Mouse (Mus musculus) skeletal muscle tissue, adult 2 months (tissue): ENCODE results near the gene H2-Ob.

Source experiments
- DNase-seq: peaks from one replicate; pipeline ENCODE4 v3.0.0-alpha.2; 2012; ENCODE audit warnings: low read depth, low spot score

H2-Ob gene

GRCm38 (mm10) chr17:34240366-34240765 lies 1.7 kb downstream of the H2-Ob start:
- no peak for DNase-seq

- DNase-seq = no peak
Measured at GRCm38 (mm10) chr17:34240916-34241315, 2.2 kb downstream of the H2-Ob start.

- DNase-seq = no peak
Measured at GRCm38 (mm10) chr17:34244656-34245055, 6.0 kb downstream of the H2-Ob start.

- DNase-seq = no peak
Measured at GRCm38 (mm10) chr17:34247047-34247446, 8.3 kb downstream of the H2-Ob start.

- no peak for DNase-seq
Measured at GRCm38 (mm10) chr17:34248764-34249163, 10.1 kb downstream of the H2-Ob start.

- no peak for DNase-seq
Measured at GRCm38 (mm10) chr17:34249361-34249760, 10.7 kb downstream of the H2-Ob start.

GRCm38 (mm10) chr17:34249878-34250277 lies 11.2 kb downstream of the H2-Ob start:
- peak; percentile 39 for DNase-seq

- no peak for DNase-seq
Measured at GRCm38 (mm10) chr17:34251666-34252065, 13.0 kb downstream of the H2-Ob start.

- DNase-seq = no peak
Measured at GRCm38 (mm10) chr17:34256501-34256900, 17.8 kb downstream of the H2-Ob start.

GRCm38 (mm10) chr17:34257594-34258375 lies 19.1 kb downstream of the H2-Ob start, which contains the start of gene H2-Ab1:
Gene H2-Ab1, plus strand, starts transcription at chr17:34257689.
- peak; percentile 74 for DNase-seq

- DNase-seq = no peak
Measured at GRCm38 (mm10) chr17:34260551-34260950, 21.8 kb downstream of the H2-Ob start.

GRCm38 (mm10) chr17:34261502-34261901 lies 22.8 kb downstream of the H2-Ob start:
- DNase-seq = peak; percentile 75

GRCm38 (mm10) chr17:34263068-34263467 lies 24.4 kb downstream of the H2-Ob start:
- peak; percentile 83 for DNase-seq

- no peak for DNase-seq
Measured at GRCm38 (mm10) chr17:34263811-34264371, 25.2 kb downstream of the H2-Ob start.

GRCm38 (mm10) chr17:34264452-34265351 lies 26.0 kb downstream of the H2-Ob start:
- no peak for DNase-seq

GRCm38 (mm10) chr17:34268262-34268661 lies 29.6 kb downstream of the H2-Ob start:
- no peak for DNase-seq

- DNase-seq = no peak
Measured at GRCm38 (mm10) chr17:34268748-34269147, 30.0 kb downstream of the H2-Ob start.

- DNase-seq = no peak
Measured at GRCm38 (mm10) chr17:34269817-34270216, 31.1 kb downstream of the H2-Ob start.

- DNase-seq = no peak
Measured at GRCm38 (mm10) chr17:34270230-34270629, 31.5 kb downstream of the H2-Ob start.

GRCm38 (mm10) chr17:34270940-34271339 lies 32.2 kb downstream of the H2-Ob start:
- no peak for DNase-seq

- no peak for DNase-seq
Measured at GRCm38 (mm10) chr17:34272102-34272501, 33.4 kb downstream of the H2-Ob start.

- DNase-seq = no peak
Measured at GRCm38 (mm10) chr17:34280499-34281038, 41.9 kb downstream of the H2-Ob start.
